Mouse (Mus musculus): ENCODE results near the gene Jade3. TPM values are rescaled to one million over a fixed set of nuclear protein-coding genes. Genes with fewer than 3 reads are reported as not detected.

The Jade3 gene
- total and polyA plus RNA-seq, 3 experiments, result 9.9 to 21.1 (median 11.8) TPM

GRCm38 (mm10) chrX:20532621-20533020 is 107.1 kb downstream of the Jade3 start:
- no peaks in the 10 kb centered on the region for H3K9me3 ChIP-seq (replicated peaks; ENCODE audit: low read length)
- dilution Hi-C loops (cut with MboI; ENCODE audit: extremely low pct_ligation_motif_present, extremely low pct_unique_long_range_greater_than_20kb, low sequenced_read_pairs), result no loop called here
- no peaks in the 10 kb centered on the region for H3K27me3 ChIP-seq (replicated peaks)
- no peak overlapping the region for H3K9ac ChIP-seq (ENCODE audit: insufficient read depth, low read depth)
- in situ Hi-C loops (cut with MboI; ENCODE audit: low pct_ligation_motif_present, low pct_unique_long_range_greater_than_20kb, low sequenced_read_pairs), result no loop called here
- no peaks in the 10 kb centered on the region for H3K36me3 ChIP-seq (replicated peaks in 1 of 2; ENCODE audit: control insufficient read depth in 1 of 2, insufficient read depth in 1 of 2, low read length in 1 of 2)
- H3K4me2 ChIP-seq (ENCODE audit: insufficient read depth, low read depth, poor library complexity, severe bottlenecking), result no peak overlapping the region
- no peak overlapping the region for H3K4me3 ChIP-seq (replicated peaks in 1 of 3; ENCODE audit: low read depth in 2 of 3, low read length in 2 of 3, poor library complexity in 1 of 3)
- no peaks in the 10 kb centered on the region for H3K4me1 ChIP-seq (ENCODE audit: control insufficient read depth in 1 of 2, insufficient read depth in 2 of 2)
- TF ChIP-seq MAZ (IDR thresholded peaks at IDR 0.05; ENCODE audit: low read depth, low read length), result no peak
- no peak for TF ChIP-seq MXI1 (IDR thresholded peaks at IDR 0.05; ENCODE audit: low read depth, low read length)
- TF ChIP-seq BHLHE40 (IDR thresholded peaks at IDR 0.05; ENCODE audit: low read depth, low read length), result no peak
- TF ChIP-seq CHD2 (IDR thresholded peaks at IDR 0.05; ENCODE audit: low read length), result no peak
- TF ChIP-seq ZMIZ1 (IDR thresholded peaks at IDR 0.05; ENCODE audit: low read depth, low read length), result no peak
- TF ChIP-seq IRF4 (IDR thresholded peaks at IDR 0.05; ENCODE audit: low read depth, low read length), result no peak
- TF ChIP-seq TBP (conservative IDR thresholded peaks at IDR 0.05; ENCODE audit: low read depth, low read length), result no peak
- no peak for TF ChIP-seq MAX (IDR thresholded peaks at IDR 0.05; ENCODE audit: low read length)
- TF ChIP-seq USF2 (conservative IDR thresholded peaks at IDR 0.05; ENCODE audit: low read depth, low read length), result no peak
- no peak for TF ChIP-seq MYC (IDR thresholded peaks at IDR 0.05; ENCODE audit: low read depth, low read length)
- TF ChIP-seq ZKSCAN1 (IDR thresholded peaks at IDR 0.05; ENCODE audit: borderline replicate concordance, low read depth, low read length), result no peak
- TF ChIP-seq SMC3 (IDR thresholded peaks at IDR 0.05; ENCODE audit: low read depth, low read length), result no peak
- TF ChIP-seq GABPA (IDR thresholded peaks at IDR 0.05; ENCODE audit: insufficient replicate concordance, low read depth, low read length), result no peak
- no peak for TF ChIP-seq ELF1 (IDR thresholded peaks at IDR 0.05; ENCODE audit: low read depth, low read length)
- no peak for TF ChIP-seq CHD1 (IDR thresholded peaks at IDR 0.05; ENCODE audit: low read depth, low read length)
- no peak for TF ChIP-seq ETS1 (conservative IDR thresholded peaks at IDR 0.05; ENCODE audit: low read depth, low read length)
- no peak for TF ChIP-seq NRF1 (IDR thresholded peaks at IDR 0.05; ENCODE audit: low read depth, low read length)
- no peak for TF ChIP-seq POLR2A (IDR thresholded peaks at IDR 0.05; ENCODE audit: low read depth, low read length)
- no peak for TF ChIP-seq NELFE (IDR thresholded peaks at IDR 0.05; ENCODE audit: low read depth, low read length)
- TF ChIP-seq KAT2A (IDR thresholded peaks at IDR 0.05; ENCODE audit: insufficient replicate concordance, low read length), result no peak
- DNase-seq (ENCODE audit: extremely low read depth), result no peak
- no peaks in the 10 kb centered on the region for H3K79me2 ChIP-seq (replicated peaks; ENCODE audit: control insufficient read depth, extremely low read depth, insufficient read depth, poor library complexity, severe bottlenecking)
- H3K27ac ChIP-seq (ENCODE audit: insufficient read depth, low read depth), result no peak overlapping the region

- no peak for TF ChIP-seq UBTF (IDR thresholded peaks at IDR 0.05; ENCODE audit: low read depth, low read length)
- TF ChIP-seq ZMIZ1 (IDR thresholded peaks at IDR 0.05; ENCODE audit: low read depth, low read length), result no peak
- no peak for TF ChIP-seq GABPA (IDR thresholded peaks at IDR 0.05; ENCODE audit: insufficient replicate concordance, low read depth, low read length)
- no peak for TF ChIP-seq ZKSCAN1 (IDR thresholded peaks at IDR 0.05; ENCODE audit: borderline replicate concordance, low read depth, low read length)
- TF ChIP-seq EP300 (IDR thresholded peaks at IDR 0.05; ENCODE audit: low read length), result no peak
- no peak for TF ChIP-seq SMC3 (IDR thresholded peaks at IDR 0.05; ENCODE audit: low read depth, low read length)
- TF ChIP-seq MAZ (IDR thresholded peaks at IDR 0.05; ENCODE audit: low read depth, low read length), result no peak
- TF ChIP-seq IRF4 (IDR thresholded peaks at IDR 0.05; ENCODE audit: low read depth, low read length), result no peak
- no peaks in the 10 kb centered on the region for H3K36me3 ChIP-seq (replicated peaks in 1 of 2; ENCODE audit: control insufficient read depth in 1 of 2, insufficient read depth in 1 of 2, low read length in 1 of 2)
- no peaks in the 10 kb centered on the region for H3K27me3 ChIP-seq (replicated peaks)
- H3K9me3 ChIP-seq (replicated peaks; ENCODE audit: low read length), result no peaks in the 10 kb centered on the region
- H3K79me2 ChIP-seq (replicated peaks; ENCODE audit: control insufficient read depth, extremely low read depth, insufficient read depth, poor library complexity, severe bottlenecking), result no peaks in the 10 kb centered on the region
- no peaks in the 10 kb centered on the region for H3K4me1 ChIP-seq (ENCODE audit: control insufficient read depth in 1 of 2, insufficient read depth in 2 of 2)
- no peak overlapping the region for H3K27ac ChIP-seq (ENCODE audit: insufficient read depth, low read depth)
- in situ Hi-C loops (cut with MboI; ENCODE audit: low pct_ligation_motif_present, low pct_unique_long_range_greater_than_20kb, low sequenced_read_pairs) (no loop called here), dilution Hi-C loops (cut with MboI; ENCODE audit: extremely low pct_ligation_motif_present, extremely low pct_unique_long_range_greater_than_20kb, low sequenced_read_pairs) (no loop called here)
- H3K9ac ChIP-seq (ENCODE audit: insufficient read depth, low read depth), result no peak overlapping the region
- H3K4me3 ChIP-seq (replicated peaks in 1 of 3; ENCODE audit: low read depth in 2 of 3, low read length in 2 of 3, poor library complexity in 1 of 3), result no peak overlapping the region
- no peak overlapping the region for H3K4me2 ChIP-seq (ENCODE audit: insufficient read depth, low read depth, poor library complexity, severe bottlenecking)
- no peak for DNase-seq (ENCODE audit: extremely low read depth)
Measured at GRCm38 (mm10) chrX:20543867-20544266, 118.4 kb downstream of the Jade3 start.

Measured in CH12.LX (cell line).